Mouse (Mus musculus) mesoderm, embryonic 11.5 days (tissue): Measurements from ENCODE around the gene Wwox.
A peak's percentile ranks its signal among the peaks of the same experiment; 100 is the strongest.

Source experiments
- DNase-seq: peaks from one replicate; pipeline ENCODE4 v3.0.0-alpha.2; 2012; ENCODE audit warnings: low read depth, low spot score

The Wwox gene

GRCm38 (mm10) chr8:114853765-114854164 lies 414.3 kb downstream of the Wwox start:
- DNase-seq: no peak

GRCm38 (mm10) chr8:114855833-114856232 lies 416.4 kb downstream of the Wwox start:
- DNase-seq: peak; percentile 54

GRCm38 (mm10) chr8:114865911-114866310 lies 426.5 kb downstream of the Wwox start:
- DNase-seq: no peak

- no peak for DNase-seq
These were observed 429.9 kb downstream of the Wwox start for GRCm38 (mm10) chr8:114869321-114869720.

- DNase-seq: no peak
These were observed 431.0 kb downstream of the Wwox start for GRCm38 (mm10) chr8:114870410-114870809.

GRCm38 (mm10) chr8:114872491-114872890 lies 433.0 kb downstream of the Wwox start:
- DNase-seq: no peak

- DNase-seq: no peak
These were observed 435.7 kb downstream of the Wwox start for GRCm38 (mm10) chr8:114875161-114875560.

GRCm38 (mm10) chr8:114876161-114876611 lies 436.7 kb downstream of the Wwox start:
- DNase-seq: peak; percentile 62

GRCm38 (mm10) chr8:114876696-114877206 lies 437.3 kb downstream of the Wwox start:
- no peak for DNase-seq

- no peak for DNase-seq
These were observed 437.8 kb downstream of the Wwox start for GRCm38 (mm10) chr8:114877234-114877633.

GRCm38 (mm10) chr8:114878449-114879276 lies 439.2 kb downstream of the Wwox start:
- DNase-seq: no peak

- no peak for DNase-seq
These were observed 439.8 kb downstream of the Wwox start for GRCm38 (mm10) chr8:114879277-114879568.

GRCm38 (mm10) chr8:114879678-114880077 lies 440.2 kb downstream of the Wwox start:
- DNase-seq: no peak

GRCm38 (mm10) chr8:114880475-114881135 lies 441.1 kb downstream of the Wwox start:
- no peak for DNase-seq

GRCm38 (mm10) chr8:114881891-114882401 lies 442.5 kb downstream of the Wwox start:
- no peak for DNase-seq

GRCm38 (mm10) chr8:114882504-114882903 lies 443.0 kb downstream of the Wwox start:
- no peak for DNase-seq

GRCm38 (mm10) chr8:114882936-114883606 lies 443.6 kb downstream of the Wwox start:
- no peak for DNase-seq

- DNase-seq: no peak
These were observed 444.5 kb downstream of the Wwox start for GRCm38 (mm10) chr8:114883967-114884366.

GRCm38 (mm10) chr8:114885026-114885592 lies 445.7 kb downstream of the Wwox start:
- no peak for DNase-seq

GRCm38 (mm10) chr8:114888388-114888787 lies 448.9 kb downstream of the Wwox start:
- DNase-seq: no peak

- DNase-seq: no peak
These were observed 450.3 kb downstream of the Wwox start for GRCm38 (mm10) chr8:114889578-114890374.
